Mouse (Mus musculus): ENCODE measurements around the gene Dach2. TPM values are rescaled to one million over a fixed set of nuclear protein-coding genes. Genes with fewer than 3 reads are reported as not detected.
"Not testable (repeated sequence)": the region's sequence is repeated elsewhere in the genome, so short reads cannot be mapped to it uniquely, and the experiment has no call there.

The Dach2 gene
- polyA plus RNA-seq (2016; fragmentation: Nextera tagmentation; extraction: Ambion mirVana) = 8.7 and 8.8 TPM in 2 replicates

- Histone ChIP-seq H3K36me3 (no peaks in the 10 kb centered on the region), H3K9me3 (replicated peaks) (no peaks in the 10 kb centered on the region), H3K4me1 (peaks cover 3% of the 10 kb centered on the region; the same call in 1 of the 2 replicates), H3K27me3 (ENCODE audit: low read depth, poor library complexity, severe bottlenecking) (no peaks in the 10 kb centered on the region), H3K27ac (replicated peaks) (peak within 1 kb of the TSS; percentile 46; the same call in 1 of the 2 replicates), H3K4me3 (peak within 1 kb of the TSS; percentile 60)
- WGBS = 23% methylated on average over 21 of the region's 21 CpGs
- peak; percentile 21 for DNase-seq (ENCODE audit: low spot score)
Measured at GRCm38 (mm10) chrX:113297404-113297803, at the start of gene Dach2. Gene Dach2 (plus strand): TSS chrX:113297510.

- not testable (repeated sequence) for H3K27me3 ChIP-seq (ENCODE audit: low read depth, poor library complexity, severe bottlenecking); H3K4me3 ChIP-seq; H3K36me3 ChIP-seq; H3K27ac ChIP-seq (replicated peaks); H3K4me1 ChIP-seq; H3K9me3 ChIP-seq (replicated peaks); DNase-seq (ENCODE audit: low spot score)
- WGBS = 90% methylated on average over 2 of the region's 3 CpGs
Measured at GRCm38 (mm10) chrX:113252427-113252826, 44.9 kb upstream of the Dach2 start.

- Histone ChIP-seq H3K27me3 (ENCODE audit: low read depth, poor library complexity, severe bottlenecking) (no peaks in the 10 kb centered on the region), H3K9me3 (replicated peaks) (no peaks in the 10 kb centered on the region), H3K36me3 (no peaks in the 10 kb centered on the region), H3K27ac (replicated peaks) (peak overlapping the region; percentile 46; the same call in 1 of the 2 replicates), H3K4me3 (peak overlapping the region; percentile 60), H3K4me1 (peaks cover 3% of the 10 kb centered on the region; the same call in 1 of the 2 replicates)
- DNase-seq (ENCODE audit: low spot score) = peak; percentile 72
- 16% methylated on average over 18 of the region's 18 CpGs for WGBS
Measured at GRCm38 (mm10) chrX:113298031-113298430, 721 bp downstream of the Dach2 start.

GRCm38 (mm10) chrX:113298468-113298867 lies 1.2 kb downstream of the Dach2 start:
- peak overlapping the region; percentile 46; the same call in 1 of the 2 replicates for H3K27ac ChIP-seq (replicated peaks)
- peaks cover 3% of the 10 kb centered on the region; the same call in 1 of the 2 replicates for H3K4me1 ChIP-seq
- no peaks in the 10 kb centered on the region for H3K27me3 ChIP-seq (ENCODE audit: low read depth, poor library complexity, severe bottlenecking)
- H3K36me3 ChIP-seq = no peaks in the 10 kb centered on the region
- no peaks in the 10 kb centered on the region for H3K9me3 ChIP-seq (replicated peaks)
- DNase-seq (ENCODE audit: low spot score) = no peak
- 18% methylated on average over 19 of the region's 19 CpGs for WGBS
- H3K4me3 ChIP-seq = peak overlapping the region; percentile 60

- Histone ChIP-seq H3K36me3 (no peaks in the 10 kb centered on the region), H3K4me3 (no peak overlapping the region), H3K27ac (replicated peaks) (no peak overlapping the region), H3K27me3 (ENCODE audit: low read depth, poor library complexity, severe bottlenecking) (no peaks in the 10 kb centered on the region), H3K9me3 (replicated peaks) (no peaks in the 10 kb centered on the region), H3K4me1 (no peaks in the 10 kb centered on the region)
- DNase-seq (ENCODE audit: low spot score) = no peak
- WGBS = 58% methylated on average over 4 of the region's 4 CpGs
Measured at GRCm38 (mm10) chrX:113304323-113304722, 7.0 kb downstream of the Dach2 start.

- 80% methylated on average over 3 of the region's 3 CpGs for WGBS
- Histone ChIP-seq H3K4me1 (no peaks in the 10 kb centered on the region), H3K27ac (replicated peaks) (no peak overlapping the region), H3K9me3 (replicated peaks) (no peaks in the 10 kb centered on the region), H3K36me3 (no peaks in the 10 kb centered on the region), H3K4me3 (no peak overlapping the region), H3K27me3 (ENCODE audit: low read depth, poor library complexity, severe bottlenecking) (no peaks in the 10 kb centered on the region)
- no peak for DNase-seq (ENCODE audit: low spot score)
Measured at GRCm38 (mm10) chrX:113338143-113338542, 40.8 kb downstream of the Dach2 start.

- Histone ChIP-seq H3K36me3 (no peaks in the 10 kb centered on the region), H3K27ac (replicated peaks) (no peak overlapping the region), H3K4me1 (no peaks in the 10 kb centered on the region), H3K9me3 (replicated peaks) (no peaks in the 10 kb centered on the region), H3K27me3 (ENCODE audit: low read depth, poor library complexity, severe bottlenecking) (no peaks in the 10 kb centered on the region), H3K4me3 (no peak overlapping the region)
- DNase-seq (ENCODE audit: low spot score) = no peak
- 82% methylated on average over 3 of the region's 3 CpGs for WGBS
Measured at GRCm38 (mm10) chrX:113394417-113394816, 97.1 kb downstream of the Dach2 start.

- WGBS = 94% methylated on average over 1 of the region's 1 CpGs
- no peaks in the 10 kb centered on the region for H3K27me3 ChIP-seq (ENCODE audit: low read depth, poor library complexity, severe bottlenecking)
- no peaks in the 10 kb centered on the region for H3K9me3 ChIP-seq (replicated peaks)
- H3K36me3 ChIP-seq = no peaks in the 10 kb centered on the region
- no peak overlapping the region for H3K4me3 ChIP-seq
- no peak for DNase-seq (ENCODE audit: low spot score)
- no peak overlapping the region for H3K27ac ChIP-seq (replicated peaks)
- no peaks in the 10 kb centered on the region for H3K4me1 ChIP-seq
Measured at GRCm38 (mm10) chrX:113408756-113409155, 111.4 kb downstream of the Dach2 start.

GRCm38 (mm10) chrX:113421517-113422187 lies 124.3 kb downstream of the Dach2 start:
- Histone ChIP-seq H3K4me3 (no peak overlapping the region), H3K4me1 (peaks cover 8% of the 10 kb centered on the region; the same call in 1 of the 2 replicates), H3K36me3 (no peaks in the 10 kb centered on the region), H3K27me3 (ENCODE audit: low read depth, poor library complexity, severe bottlenecking) (no peaks in the 10 kb centered on the region), H3K27ac (replicated peaks) (no peak overlapping the region), H3K9me3 (replicated peaks) (no peaks in the 10 kb centered on the region)
- peak; percentile 13 for DNase-seq (ENCODE audit: low spot score)
- 45% methylated on average over 3 of the region's 3 CpGs for WGBS

GRCm38 (mm10) chrX:113482131-113482530 lies 184.8 kb downstream of the Dach2 start:
- H3K4me3 ChIP-seq = no peak overlapping the region
- no peaks in the 10 kb centered on the region for H3K9me3 ChIP-seq (replicated peaks)
- H3K36me3 ChIP-seq = no peaks in the 10 kb centered on the region
- no peak for DNase-seq (ENCODE audit: low spot score)
- H3K4me1 ChIP-seq = no peaks in the 10 kb centered on the region
- no peaks in the 10 kb centered on the region for H3K27me3 ChIP-seq (ENCODE audit: low read depth, poor library complexity, severe bottlenecking)
- WGBS = 89% methylated on average over 1 of the region's 1 CpGs
- H3K27ac ChIP-seq (replicated peaks) = no peak overlapping the region

- no peak for DNase-seq (ENCODE audit: low spot score)
- no peak overlapping the region for H3K27ac ChIP-seq (replicated peaks)
- no peaks in the 10 kb centered on the region for H3K36me3 ChIP-seq
- H3K27me3 ChIP-seq (ENCODE audit: low read depth, poor library complexity, severe bottlenecking) = no peaks in the 10 kb centered on the region
- H3K4me3 ChIP-seq = no peak overlapping the region
- WGBS = 87% methylated on average over 3 of the region's 3 CpGs
- H3K4me1 ChIP-seq = no peaks in the 10 kb centered on the region
- no peaks in the 10 kb centered on the region for H3K9me3 ChIP-seq (replicated peaks)
Measured at GRCm38 (mm10) chrX:113545106-113545505, 247.8 kb downstream of the Dach2 start.

- 87% methylated on average over 2 of the region's 2 CpGs for WGBS
- H3K27ac ChIP-seq (replicated peaks) = no peak overlapping the region
Measured at GRCm38 (mm10) chrX:113563897-113564296, 266.6 kb downstream of the Dach2 start.

GRCm38 (mm10) chrX:113666069-113666468 lies 368.8 kb downstream of the Dach2 start:
- Histone ChIP-seq H3K27ac (replicated peaks) (no peak overlapping the region), H3K4me3 (no peak overlapping the region), H3K9me3 (replicated peaks) (no peaks in the 10 kb centered on the region; the same call in 1 of the 2 replicates), H3K36me3 (no peaks in the 10 kb centered on the region), H3K4me1 (no peaks in the 10 kb centered on the region), H3K27me3 (ENCODE audit: low read depth, poor library complexity, severe bottlenecking) (no peaks in the 10 kb centered on the region)
- DNase-seq (ENCODE audit: low spot score) = no peak

More at GRCm38 (mm10) chrX:113563897-113564296, 266.6 kb downstream of the Dach2 start:
- Histone ChIP-seq H3K4me1 (no peaks in the 10 kb centered on the region), H3K36me3 (no peaks in the 10 kb centered on the region), H3K4me3 (no peak overlapping the region), H3K9me3 (replicated peaks) (no peaks in the 10 kb centered on the region), H3K27me3 (ENCODE audit: low read depth, poor library complexity, severe bottlenecking) (no peaks in the 10 kb centered on the region)
- DNase-seq (ENCODE audit: low spot score) = no peak

All from midbrain, embryonic 10.5 days (tissue).